Mouse (Mus musculus): ENCODE data around the gene Golgb1. TPM values are rescaled to one million over a fixed set of nuclear protein-coding genes. Genes with fewer than 3 reads are reported as not detected.

Gene Golgb1
- total and polyA plus RNA-seq, 3 experiments: 11.0 to 39.3 (median 30.0) TPM

GRCm38 (mm10) chr16:36885912-36886311 lies 11.0 kb downstream of the Golgb1 start:
- Histone ChIP-seq H3K4me1 (ENCODE audit: insufficient read depth, low read depth, low read length) (peaks cover 9% of the 10 kb centered on the region), H3K4me3 (ENCODE audit: low read depth, low read length) (no peak overlapping the region), H3K27me3 (ENCODE audit: insufficient read depth, low read length) (no peaks in the 10 kb centered on the region), H3K9me3 (replicated peaks) (no peaks in the 10 kb centered on the region), H3K36me3 (replicated peaks) (peaks cover 53% of the 10 kb centered on the region)
- ATAC-seq (ENCODE audit: extremely low read depth, insufficient number of reproducible peaks, low FRiP score, poor library complexity, severe bottlenecking) (no peak), DNase-seq (ENCODE audit: low spot score) (no peak)
- TF ChIP-seq GATA2 (IDR thresholded peaks at IDR 0.05; ENCODE audit: borderline replicate concordance, low read depth, low read length) (no peak), CTCF (IDR thresholded peaks at IDR 0.05; ENCODE audit: low read depth, low read length) (no peak), GATA1 (IDR thresholded peaks at IDR 0.05; ENCODE audit: borderline replicate concordance, low read length) (no peak), POLR2AphosphoS5 (IDR thresholded peaks at IDR 0.05; ENCODE audit: insufficient replicate concordance, low read depth, low read length) (no peak), TAL1 (conservative IDR thresholded peaks at IDR 0.05; ENCODE audit: low read depth, low read length) (no peak)

GRCm38 (mm10) chr16:36887546-36887945 lies 12.6 kb downstream of the Golgb1 start:
- TF ChIP-seq POLR2AphosphoS5 (IDR thresholded peaks at IDR 0.05; ENCODE audit: insufficient replicate concordance, low read depth, low read length): no peak
- no peak for TF ChIP-seq CTCF (IDR thresholded peaks at IDR 0.05; ENCODE audit: low read depth, low read length)
- no peak for TF ChIP-seq TAL1 (conservative IDR thresholded peaks at IDR 0.05; ENCODE audit: low read depth, low read length)
- TF ChIP-seq GATA2 (IDR thresholded peaks at IDR 0.05; ENCODE audit: borderline replicate concordance, low read depth, low read length): no peak
- no peak for TF ChIP-seq GATA1 (IDR thresholded peaks at IDR 0.05; ENCODE audit: borderline replicate concordance, low read length)
- Histone ChIP-seq H3K36me3 (replicated peaks) (peaks cover 67% of the 10 kb centered on the region), H3K9me3 (replicated peaks) (no peaks in the 10 kb centered on the region), H3K4me1 (ENCODE audit: insufficient read depth, low read depth, low read length) (peaks cover 12% of the 10 kb centered on the region), H3K27me3 (ENCODE audit: insufficient read depth, low read length) (no peaks in the 10 kb centered on the region), H3K4me3 (ENCODE audit: low read depth, low read length) (no peak overlapping the region)
- ATAC-seq (ENCODE audit: extremely low read depth, insufficient number of reproducible peaks, low FRiP score, poor library complexity, severe bottlenecking): no peak
- no peak for DNase-seq (ENCODE audit: low spot score)

GRCm38 (mm10) chr16:36890559-36890958 lies 15.6 kb downstream of the Golgb1 start:
- ATAC-seq (ENCODE audit: extremely low read depth, insufficient number of reproducible peaks, low FRiP score, poor library complexity, severe bottlenecking): peak; percentile 34; the same call in 1 of the 2 replicates

GRCm38 (mm10) chr16:36891415-36891814 lies 16.5 kb downstream of the Golgb1 start:
- no peaks in the 10 kb centered on the region for H3K27me3 ChIP-seq (ENCODE audit: insufficient read depth, low read length)
- TF ChIP-seq CTCF (IDR thresholded peaks at IDR 0.05; ENCODE audit: low read depth, low read length) (no peak), POLR2AphosphoS5 (IDR thresholded peaks at IDR 0.05; ENCODE audit: insufficient replicate concordance, low read depth, low read length) (no peak), TAL1 (conservative IDR thresholded peaks at IDR 0.05; ENCODE audit: low read depth, low read length) (no peak), GATA1 (IDR thresholded peaks at IDR 0.05; ENCODE audit: borderline replicate concordance, low read length) (no peak), GATA2 (IDR thresholded peaks at IDR 0.05; ENCODE audit: borderline replicate concordance, low read depth, low read length) (no peak)
- H3K9me3 ChIP-seq (replicated peaks): no peaks in the 10 kb centered on the region
- H3K4me3 ChIP-seq (ENCODE audit: low read depth, low read length): no peak overlapping the region
- H3K36me3 ChIP-seq (replicated peaks): peaks cover 85% of the 10 kb centered on the region
- H3K4me1 ChIP-seq (ENCODE audit: insufficient read depth, low read depth, low read length): peaks cover 12% of the 10 kb centered on the region
- ATAC-seq (ENCODE audit: extremely low read depth, insufficient number of reproducible peaks, low FRiP score, poor library complexity, severe bottlenecking) (no peak), DNase-seq (ENCODE audit: low spot score) (no peak)

More at GRCm38 (mm10) chr16:36890559-36890958, 15.6 kb downstream of the Golgb1 start:
- no peak for DNase-seq (ENCODE audit: low spot score)
- H3K27me3 ChIP-seq (ENCODE audit: insufficient read depth, low read length): no peaks in the 10 kb centered on the region
- TF ChIP-seq GATA1 (IDR thresholded peaks at IDR 0.05; ENCODE audit: borderline replicate concordance, low read length): no peak
- TF ChIP-seq GATA2 (IDR thresholded peaks at IDR 0.05; ENCODE audit: borderline replicate concordance, low read depth, low read length): no peak
- no peak for TF ChIP-seq CTCF (IDR thresholded peaks at IDR 0.05; ENCODE audit: low read depth, low read length)
- no peak for TF ChIP-seq POLR2AphosphoS5 (IDR thresholded peaks at IDR 0.05; ENCODE audit: insufficient replicate concordance, low read depth, low read length)
- no peak for TF ChIP-seq TAL1 (conservative IDR thresholded peaks at IDR 0.05; ENCODE audit: low read depth, low read length)
- H3K4me1 ChIP-seq (ENCODE audit: insufficient read depth, low read depth, low read length): peaks cover 12% of the 10 kb centered on the region
- H3K4me3 ChIP-seq (ENCODE audit: low read depth, low read length): no peak overlapping the region
- no peaks in the 10 kb centered on the region for H3K9me3 ChIP-seq (replicated peaks)
- peaks cover 88% of the 10 kb centered on the region for H3K36me3 ChIP-seq (replicated peaks)

GRCm38 (mm10) chr16:36893317-36893716 lies 18.4 kb downstream of the Golgb1 start:
- Histone ChIP-seq H3K27me3 (ENCODE audit: insufficient read depth, low read length) (no peaks in the 10 kb centered on the region), H3K9me3 (replicated peaks) (no peaks in the 10 kb centered on the region), H3K4me1 (ENCODE audit: insufficient read depth, low read depth, low read length) (peaks cover 12% of the 10 kb centered on the region), H3K4me3 (ENCODE audit: low read depth, low read length) (no peak overlapping the region), H3K36me3 (replicated peaks) (peaks cover 84% of the 10 kb centered on the region)
- ATAC-seq (ENCODE audit: extremely low read depth, insufficient number of reproducible peaks, low FRiP score, poor library complexity, severe bottlenecking) (no peak), DNase-seq (ENCODE audit: low spot score) (no peak)
- TF ChIP-seq TAL1 (conservative IDR thresholded peaks at IDR 0.05; ENCODE audit: low read depth, low read length): no peak
- TF ChIP-seq GATA1 (IDR thresholded peaks at IDR 0.05; ENCODE audit: borderline replicate concordance, low read length): no peak

GRCm38 (mm10) chr16:36896712-36897111 lies 21.8 kb downstream of the Golgb1 start:
- no peaks in the 10 kb centered on the region for H3K4me1 ChIP-seq (ENCODE audit: insufficient read depth, low read depth, low read length)
- TF ChIP-seq GATA1 (IDR thresholded peaks at IDR 0.05; ENCODE audit: borderline replicate concordance, low read length): no peak
- no peaks in the 10 kb centered on the region for H3K27me3 ChIP-seq (ENCODE audit: insufficient read depth, low read length)
- ATAC-seq (ENCODE audit: extremely low read depth, insufficient number of reproducible peaks, low FRiP score, poor library complexity, severe bottlenecking) (no peak), DNase-seq (ENCODE audit: low spot score) (no peak)
- no peaks in the 10 kb centered on the region for H3K9me3 ChIP-seq (replicated peaks)
- peaks cover 82% of the 10 kb centered on the region for H3K36me3 ChIP-seq (replicated peaks)
- no peak overlapping the region for H3K4me3 ChIP-seq (ENCODE audit: low read depth, low read length)

GRCm38 (mm10) chr16:36903156-36903555 lies 28.2 kb downstream of the Golgb1 start:
- DNase-seq (ENCODE audit: low spot score): no peak
- no peak overlapping the region for H3K4me3 ChIP-seq (ENCODE audit: low read depth, low read length)
- no peaks in the 10 kb centered on the region for H3K27me3 ChIP-seq (ENCODE audit: insufficient read depth, low read length)
- TF ChIP-seq CTCF (IDR thresholded peaks at IDR 0.05; ENCODE audit: low read depth, low read length): no peak
- TF ChIP-seq POLR2AphosphoS5 (IDR thresholded peaks at IDR 0.05; ENCODE audit: insufficient replicate concordance, low read depth, low read length): no peak
- no peak for TF ChIP-seq GATA1 (IDR thresholded peaks at IDR 0.05; ENCODE audit: borderline replicate concordance, low read length)
- no peak for TF ChIP-seq TAL1 (conservative IDR thresholded peaks at IDR 0.05; ENCODE audit: low read depth, low read length)
- TF ChIP-seq GATA2 (IDR thresholded peaks at IDR 0.05; ENCODE audit: borderline replicate concordance, low read depth, low read length): no peak
- no peaks in the 10 kb centered on the region for H3K9me3 ChIP-seq (replicated peaks)
- no peak for ATAC-seq (ENCODE audit: extremely low read depth, insufficient number of reproducible peaks, low FRiP score, poor library complexity, severe bottlenecking)
- H3K36me3 ChIP-seq (replicated peaks): peaks cover 63% of the 10 kb centered on the region
- no peaks in the 10 kb centered on the region for H3K4me1 ChIP-seq (ENCODE audit: insufficient read depth, low read depth, low read length)
